Comparison of ENCODE assay signal across 23 mouse cellular contexts in the genomic region with DNA sequence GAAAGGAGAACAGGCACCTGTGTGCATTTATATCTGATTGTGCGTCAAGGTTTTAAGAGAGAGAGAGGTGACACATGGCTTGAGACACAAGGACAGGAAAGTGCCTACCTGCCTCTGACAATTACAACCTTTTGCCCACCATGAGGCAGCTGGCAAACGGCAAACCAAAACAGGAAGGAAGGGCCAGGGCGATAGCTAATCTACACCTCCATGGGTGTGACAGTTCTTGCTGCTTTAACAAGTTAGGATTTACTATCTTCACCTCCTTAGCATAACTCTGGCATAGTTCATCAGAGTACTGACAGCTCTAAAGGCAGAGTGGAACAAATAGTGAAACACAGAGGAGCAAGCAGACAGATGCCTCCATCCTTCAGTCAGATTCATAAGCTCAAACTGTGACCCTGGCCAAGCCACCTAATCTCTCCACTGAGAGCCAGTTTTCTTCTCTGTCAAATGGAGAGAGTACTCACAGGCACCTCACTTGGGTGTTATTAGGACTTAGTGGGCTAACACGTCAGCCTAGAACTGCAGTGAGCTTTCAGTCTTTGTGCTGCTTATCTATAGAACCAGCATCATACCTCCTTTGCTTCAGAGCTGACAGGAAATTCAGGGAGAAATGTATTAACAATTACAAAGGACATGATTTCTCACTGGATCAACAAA. TPM values are rescaled to one million over a fixed set of nuclear protein-coding genes. Genes with fewer than 3 reads are reported as not detected.
A peak's percentile ranks its signal among the peaks of the same experiment; 100 is the strongest.
DNase-seq lines count a peak whose midpoint lies in the region; ATAC-seq and TF ChIP-seq lines count a peak whose summit lies in the region.
"Had no signal": no experiment of that assay in that cellular context is flagged by ENCODE, and none has a peak within 500 bp of the region (broad histone marks: within the 10 kb centered on the region; RNA-seq: fewer than 3 reads in every experiment).

No protein-coding gene starts in this region.

- peak overlapping the region; percentile 83 for H3K27ac ChIP-seq in heart, embryonic 15.5 days
- H3K27ac ChIP-seq in brown adipose tissue, adult 24 weeks (replicated peaks; ENCODE audit: low read depth, low read length), result peak overlapping the region; percentile 94
- no peak overlapping the region for H3K27ac ChIP-seq in liver, embryonic 11.5 days (ENCODE audit: low read depth, low read length)
- no peak overlapping the region for H3K27ac ChIP-seq in liver, postnatal 0 days (ENCODE audit: low read depth)
- H3K27ac ChIP-seq: embryonic facial prominence, embryonic 12.5 days; forebrain, embryonic 12.5 days; hindbrain, embryonic 15.5 days; left cerebral cortex, adult 2 months; lung, embryonic 15.5 days; midbrain, embryonic 15.5 days; neural tube, embryonic 13.5 days had no signal

- TF ChIP-seq CTCF in liver, postnatal 0 days (IDR thresholded peaks at IDR 0.05; ENCODE audit: low read depth), result no peak

- peak; percentile 66; the same call in 1 of the 2 replicates for TF ChIP-seq EP300 in liver, postnatal 0 days (IDR thresholded peaks at IDR 0.05; ENCODE audit: low read depth)

- H3K36me3 ChIP-seq in heart, embryonic 15.5 days, result peaks cover 26% of the 10 kb centered on the region; the same call in 1 of the 2 replicates
- peaks cover 22% of the 10 kb centered on the region for H3K36me3 ChIP-seq in liver, embryonic 11.5 days (ENCODE audit: control insufficient read depth, insufficient read depth, low read length)
- H3K36me3 ChIP-seq in liver, postnatal 0 days (replicated peaks; ENCODE audit: insufficient read depth, low read length), result peaks cover 57% of the 10 kb centered on the region

- H3K27me3 ChIP-seq in heart, embryonic 15.5 days, result no peaks in the 10 kb centered on the region
- H3K27me3 ChIP-seq in liver, embryonic 11.5 days (replicated peaks; ENCODE audit: control insufficient read depth, insufficient read depth, low read length), result no peaks in the 10 kb centered on the region
- H3K27me3 ChIP-seq in liver, postnatal 0 days (ENCODE audit: insufficient read depth, low read length), result no peaks in the 10 kb centered on the region
- H3K27me3 ChIP-seq: embryonic facial prominence, embryonic 12.5 days; forebrain, embryonic 12.5 days; hindbrain, embryonic 15.5 days; lung, embryonic 15.5 days; midbrain, embryonic 15.5 days; neural tube, embryonic 13.5 days had no signal

- no peak for ATAC-seq in heart, embryonic 15.5 days (replicated peaks; ENCODE audit: insufficient number of reproducible peaks, insufficient read depth, low FRiP score, low read depth)
- ATAC-seq in liver, embryonic 11.5 days (replicated peaks; ENCODE audit: low FRiP score), result peak; percentile 63
- ATAC-seq in liver, postnatal 0 days, result no peak
- ATAC-seq: midbrain, embryonic 15.5 days had no signal

- peaks cover 46% of the 10 kb centered on the region for H3K4me1 ChIP-seq in heart, embryonic 15.5 days (replicated peaks)
- peaks cover 11% of the 10 kb centered on the region for H3K4me1 ChIP-seq in brown adipose tissue, adult 24 weeks (ENCODE audit: control insufficient read depth, insufficient read depth, insufficient read length, low read length)
- peaks cover 13% of the 10 kb centered on the region for H3K4me1 ChIP-seq in liver, embryonic 11.5 days (replicated peaks; ENCODE audit: control insufficient read depth, insufficient read depth, low read length)
- H3K4me1 ChIP-seq in liver, postnatal 0 days (ENCODE audit: insufficient read depth), result peaks cover 8% of the 10 kb centered on the region; the same call in 1 of the 2 replicates
- H3K4me1 ChIP-seq: embryonic facial prominence, embryonic 12.5 days; forebrain, embryonic 12.5 days; hindbrain, embryonic 15.5 days; midbrain, embryonic 15.5 days; neural tube, embryonic 13.5 days had no signal

- intact Hi-C loops in heart, postnatal 36 days (cut with DNase I), result no loop called here

- H3K9me3 ChIP-seq in heart, embryonic 15.5 days (replicated peaks), result no peaks in the 10 kb centered on the region
- no peaks in the 10 kb centered on the region for H3K9me3 ChIP-seq in liver, embryonic 11.5 days (ENCODE audit: control insufficient read depth, low read length)
- H3K9me3 ChIP-seq in liver, postnatal 0 days (ENCODE audit: low read length), result no peaks in the 10 kb centered on the region
- H3K9me3 ChIP-seq: embryonic facial prominence, embryonic 12.5 days; forebrain, embryonic 12.5 days; hindbrain, embryonic 15.5 days; lung, embryonic 15.5 days; midbrain, embryonic 15.5 days; neural tube, embryonic 13.5 days had no signal

- WGBS in heart, embryonic 15.5 days, result 53% methylated on average over 4 of the region's 4 CpGs
- 43% methylated on average over 4 of the region's 4 CpGs for WGBS in liver, embryonic 11.5 days
- 51% methylated on average over 4 of the region's 4 CpGs for WGBS in liver, postnatal 0 days (ENCODE audit: insufficient replicate concordance)

- DNase-seq in heart, postnatal 36 days, result no peak
- no peak for DNase-seq in liver, embryonic 11.5 days (ENCODE audit: low spot score)
- no peak for DNase-seq in liver, postnatal 0 days
- no peak for DNase-seq in cerebellum, postnatal 10 days
- no peak for DNase-seq in frontal cortex, postnatal 25 days (ENCODE audit: low spot score in 2 of 2)
- no peak for DNase-seq in left cerebral cortex, adult 18-20 months (ENCODE audit: low spot score in 2 of 2)
- DNase-seq: adrenal gland, postnatal 25 days; cerebellum, adult 9-11 months; gastrocnemius, postnatal 36 days; kidney, postnatal 25 days; lung, postnatal 36 days; thymus, postnatal 14 days had no signal

- no peak overlapping the region for H3K9ac ChIP-seq in heart, embryonic 15.5 days
- no peak overlapping the region for H3K9ac ChIP-seq in liver, embryonic 11.5 days (ENCODE audit: low read depth, low read length)
- no peak overlapping the region for H3K9ac ChIP-seq in liver, postnatal 0 days (replicated peaks)
- H3K9ac ChIP-seq: embryonic facial prominence, embryonic 12.5 days; forebrain, embryonic 12.5 days; hindbrain, embryonic 15.5 days; lung, embryonic 15.5 days; midbrain, embryonic 15.5 days; neural tube, embryonic 13.5 days had no signal

- H3K4me2 ChIP-seq in heart, embryonic 15.5 days, result no peak overlapping the region
- H3K4me2 ChIP-seq in liver, embryonic 11.5 days, result peak overlapping the region; percentile 22; the same call in 1 of the 2 replicates
- no peak overlapping the region for H3K4me2 ChIP-seq in liver, postnatal 0 days (ENCODE audit: low read depth, low read length)
- H3K4me2 ChIP-seq: embryonic facial prominence, embryonic 12.5 days; forebrain, embryonic 12.5 days; hindbrain, embryonic 15.5 days; lung, embryonic 15.5 days; midbrain, embryonic 15.5 days; neural tube, embryonic 13.5 days had no signal

- H3K4me3 ChIP-seq in heart, embryonic 15.5 days, result no peak overlapping the region
- no peak overlapping the region for H3K4me3 ChIP-seq in brown adipose tissue, adult 24 weeks (ENCODE audit: insufficient read depth, low read depth, low read length)
- H3K4me3 ChIP-seq in liver, embryonic 11.5 days (ENCODE audit: low read depth, low read length), result no peak overlapping the region
- H3K4me3 ChIP-seq in liver, postnatal 0 days (ENCODE audit: low read depth, low read length), result no peak overlapping the region
- H3K4me3 ChIP-seq: embryonic facial prominence, embryonic 12.5 days; erythroblast, embryonic 14.5 days; forebrain, embryonic 12.5 days; hindbrain, embryonic 15.5 days; left cerebral cortex, adult 2 months; lung, embryonic 15.5 days; midbrain, embryonic 15.5 days; myocyte; neural tube, embryonic 13.5 days had no signal

RNA-seq across cellular contexts. Expression of a gene that starts 26.4 kb away (rescaled TPM):
- 87.0 and 88.0 TPM in 2 replicates for polyA plus RNA-seq in heart, embryonic 15.5 days (2015; fragmentation: Nextera tagmentation; extraction: Ambion mirVana)
- total RNA-seq in heart, postnatal 36 days (2021), result 10 to 100 TPM; 37.0 to 37.2 TPM
- polyA plus RNA-seq in brown adipose tissue, adult 24 weeks (2012; ENCODE audit: insufficient read depth, insufficient read length, missing spikeins), result 143 and 155 TPM in 2 replicates
- 205 and 215 TPM in 2 replicates for polyA plus RNA-seq in liver, embryonic 11.5 days (2014; fragmentation: Nextera tagmentation; extraction: Ambion mirVana)
- 66.0 and 74.5 TPM in 2 replicates for polyA plus RNA-seq in liver, postnatal 0 days (2015; fragmentation: Nextera tagmentation; extraction: Ambion mirVana)
- 10 to 100 TPM; 31.1 to 35.7 TPM for total RNA-seq in left cerebral cortex, adult 18-20 months (2021)

RNA-seq across cellular contexts. Expression of a gene that starts 26.4 kb away (rescaled TPM):
- polyA plus RNA-seq in heart, embryonic 15.5 days (2015; fragmentation: Nextera tagmentation; extraction: Ambion mirVana), result 10.4 and 12.7 TPM in 2 replicates
- 10 to 100 TPM; 40.4 to 46.7 TPM for total RNA-seq in heart, postnatal 36 days (2021)
- polyA plus RNA-seq in brown adipose tissue, adult 24 weeks (2012; ENCODE audit: insufficient read depth, insufficient read length, missing spikeins), result 12.1 and 19.3 TPM in 2 replicates
- 19.6 and 22.9 TPM in 2 replicates for polyA plus RNA-seq in liver, embryonic 11.5 days (2014; fragmentation: Nextera tagmentation; extraction: Ambion mirVana)
- 5.2 and 6.9 TPM in 2 replicates for polyA plus RNA-seq in liver, postnatal 0 days (2015; fragmentation: Nextera tagmentation; extraction: Ambion mirVana)
- 10 to 100 TPM; 98.2 to 98.8 TPM for total RNA-seq in left cerebral cortex, adult 18-20 months (2021)

RNA-seq across cellular contexts. Expression of a gene that starts 51.8 kb away (rescaled TPM):
- polyA plus RNA-seq in heart, embryonic 15.5 days (2015; fragmentation: Nextera tagmentation; extraction: Ambion mirVana), result 16.3 and 18.3 TPM in 2 replicates
- total RNA-seq in heart, postnatal 36 days (2021), result 10 to 100 TPM; 26.3 to 27.7 TPM
- polyA plus RNA-seq in brown adipose tissue, adult 24 weeks (2012; ENCODE audit: insufficient read depth, insufficient read length, missing spikeins), result 13.4 and 13.5 TPM in 2 replicates
- 25.5 and 30.7 TPM in 2 replicates for polyA plus RNA-seq in liver, embryonic 11.5 days (2014; fragmentation: Nextera tagmentation; extraction: Ambion mirVana)
- 5.4 and 6.2 TPM in 2 replicates for polyA plus RNA-seq in liver, postnatal 0 days (2015; fragmentation: Nextera tagmentation; extraction: Ambion mirVana)
- total RNA-seq in left cerebral cortex, adult 18-20 months (2021), result 100 to 1,000 TPM; 111 to 112 TPM

Comparison
In these comparisons a context has a peak if more than half of its experiments do, and no peak if none do; other contexts are left out.
1. H3K27ac ChIP-seq: peak in heart, embryonic 15.5 days (single experiment) and brown adipose tissue, adult 24 weeks (single experiment); none in liver, embryonic 11.5 days (single experiment) and liver, postnatal 0 days (single experiment).